Mouse (Mus musculus): ENCODE measurements around the gene Psmb1. TPM values are rescaled to one million over a fixed set of nuclear protein-coding genes. Genes with fewer than 3 reads are reported as not detected.

The Psmb1 gene
- 22.2 and 44.2 TPM in 2 replicates for polyA plus RNA-seq (2012; rRNA removed; ENCODE audit: low replicate concordance)

DNA sequence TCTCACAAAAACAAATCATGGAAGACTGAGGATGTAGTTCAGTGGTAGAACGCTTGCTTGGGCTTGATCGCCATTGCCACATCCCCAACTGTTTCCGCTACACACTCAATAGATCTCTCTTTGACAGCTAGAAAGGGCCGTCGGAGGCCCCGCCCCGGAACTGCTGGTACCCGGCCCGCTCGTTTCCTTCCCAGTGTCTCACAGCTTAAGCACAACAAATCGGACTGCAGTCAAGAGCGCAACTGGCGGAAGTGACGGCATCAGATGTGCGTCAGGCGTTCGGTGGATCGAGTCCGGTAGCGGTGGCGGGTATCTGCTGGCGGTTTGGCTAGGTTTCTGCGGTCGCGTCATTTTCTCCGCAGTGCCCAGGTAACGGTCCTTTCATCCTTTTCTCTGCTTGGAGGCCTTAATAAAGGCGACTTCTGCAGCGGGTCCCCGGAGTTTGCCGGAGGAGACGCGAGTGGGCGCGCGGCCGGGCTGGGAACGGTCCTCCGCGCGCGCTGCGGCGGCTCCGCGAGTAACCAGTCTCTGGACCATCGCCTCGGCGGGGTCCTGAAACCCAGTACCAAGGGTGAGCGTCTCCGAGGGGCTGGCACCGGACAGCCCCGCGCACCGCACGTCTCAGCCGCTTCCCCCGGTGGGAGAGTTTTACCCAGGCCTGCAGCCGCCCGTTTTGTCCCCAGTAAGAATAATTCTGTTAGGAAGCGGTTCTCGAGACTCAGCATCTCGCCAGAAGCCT is at the start of gene Psmb1, which contains the start of gene Tbp:
TSS of gene Psmb1 (minus strand) at position 96 of the 739 bp plus-strand sequence.
TSS of gene Tbp (plus strand) at position 233 of the 739 bp plus-strand sequence.

DNA sequence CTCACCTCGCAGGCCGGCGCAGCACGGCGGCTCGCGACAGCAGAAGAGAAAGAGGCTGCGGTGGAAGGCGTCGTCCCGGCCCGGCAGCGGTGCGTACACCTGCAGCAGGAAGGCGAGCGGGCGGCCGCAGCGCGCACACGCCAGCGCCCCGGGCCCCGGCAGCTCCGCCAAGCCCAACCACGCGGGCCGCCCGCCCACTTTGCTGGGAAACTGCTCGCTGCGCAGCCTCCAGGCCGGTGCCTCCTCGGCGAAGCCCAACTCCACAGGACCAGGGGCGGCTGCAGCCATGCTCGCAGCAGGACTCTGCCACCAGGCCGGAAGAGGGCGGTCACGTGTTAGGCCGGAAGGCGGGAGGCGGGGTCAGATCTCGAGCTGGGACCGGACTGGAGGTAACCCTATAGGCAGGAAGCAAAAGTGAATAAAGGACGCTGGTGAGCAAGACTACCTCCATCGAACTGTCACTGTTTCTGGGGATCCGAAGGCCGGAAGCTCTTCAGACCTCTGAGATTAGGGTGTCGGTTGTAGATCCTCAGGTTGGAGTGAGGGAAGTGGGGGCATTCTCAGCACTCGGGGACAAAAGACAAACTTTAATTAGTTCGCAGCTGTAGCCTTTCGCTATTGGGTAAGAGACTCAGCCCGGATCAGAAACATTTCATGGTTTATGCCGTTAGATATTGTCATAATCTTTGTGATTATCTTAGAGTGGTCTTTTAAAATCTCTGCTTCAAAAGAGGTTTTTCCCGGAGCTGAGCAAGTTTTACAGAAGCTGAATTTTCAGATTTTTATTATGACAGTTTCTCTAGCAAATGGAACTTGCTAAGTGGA is 27.6 kb upstream of the Psmb1 start, which contains the start of gene Pdcd2:
TSS of gene Pdcd2 (minus strand) at position 316 of the 825 bp plus-strand sequence.

Other genes with a start within 250 kb of the Psmb1 start
- gene Dll1, start 122.9 kb downstream of the Psmb1 start, polyA plus RNA-seq (2012; rRNA removed; ENCODE audit: low replicate concordance) = 41.2 and 76.8 TPM in 2 replicates
- gene Fam120b, start 103.5 kb downstream of the Psmb1 start, polyA plus RNA-seq (2012; rRNA removed; ENCODE audit: low replicate concordance) = 4.4 and 5.7 TPM in 2 replicates
- gene Tbp, start 137 bp upstream of the Psmb1 start, polyA plus RNA-seq (2012; rRNA removed; ENCODE audit: low replicate concordance) = 10.9 and 22.0 TPM in 2 replicates
- gene Pdcd2, start 27.6 kb upstream of the Psmb1 start, polyA plus RNA-seq (2012; rRNA removed; ENCODE audit: low replicate concordance) = 32.5 and 51.1 TPM in 2 replicates
- gene Prdm9, start 64.6 kb upstream of the Psmb1 start, polyA plus RNA-seq (2012; rRNA removed; ENCODE audit: low replicate concordance) = 1.6 and 2.6 TPM in 2 replicates
- gene Chd1, start 205.2 kb upstream of the Psmb1 start, polyA plus RNA-seq (2012; rRNA removed; ENCODE audit: low replicate concordance) = 11.0 and 13.7 TPM in 2 replicates

All from duodenum, adult 2 months (tissue).